Mouse (Mus musculus) limb, embryonic 14.5 days (tissue): ENCODE data around the gene Rfx4. TPM values are rescaled to one million over a fixed set of nuclear protein-coding genes. Genes with fewer than 3 reads are reported as not detected.

ENCODE experiments used
- ATAC-seq: fragments of 200-750 bp; cut with Nextera tagmentation; 2 replicates; pipeline ENCODE4 v1.8.0; 2017; ENCODE audit warnings: low read depth, moderate number of reproducible peaks, moderate TSS enrichment; ENCODE audit not compliant: low FRiP score
- DNase-seq: peaks from one replicate; pipeline ENCODE4 v3.0.0-alpha.2; 2015; ENCODE audit warnings: low spot score
- H3K27ac ChIP-seq: fragments of 300-500 bp; sonication (generic); replicated peaks from 2 replicates; pipeline ENCODE4 v1.5.1; 2014; ENCODE audit warnings: low read depth, mild to moderate bottlenecking, low read length, moderate library complexity, mixed read lengths
- H3K27me3 ChIP-seq: fragments of 300-500 bp; sonication (generic); 2 replicates; pipeline ENCODE4 v1.6.1; 2014; ENCODE audit warnings: low read length, mixed read lengths; ENCODE audit not compliant: control insufficient read depth, insufficient read depth
- H3K36me3 ChIP-seq: fragments of 300-500 bp; sonication (generic); 2 replicates; pipeline ENCODE4 v1.6.1; 2014; ENCODE audit warnings: mild to moderate bottlenecking, low read length, moderate library complexity, mixed read lengths; ENCODE audit not compliant: control insufficient read depth, insufficient read depth
- H3K4me1 ChIP-seq: fragments of 300-500 bp; sonication (generic); 2 replicates; pipeline ENCODE4 v1.6.1; 2014; ENCODE audit warnings: antibody characterized with exemption, low read length, mixed read lengths; ENCODE audit not compliant: control insufficient read depth, insufficient read depth
- H3K4me2 ChIP-seq: fragments of 300-500 bp; sonication (generic); replicated peaks from 2 replicates; pipeline ENCODE4 v1.6.1; 2014; ENCODE audit warnings: low read depth, mild to moderate bottlenecking, low read length, moderate library complexity; ENCODE audit not compliant: severe bottlenecking
- H3K4me3 ChIP-seq: fragments of 300-500 bp; sonication (generic); replicated peaks from 2 replicates; pipeline ENCODE4 v1.5.1; 2014; ENCODE audit warnings: low read length
- H3K9ac ChIP-seq: fragments of 300-500 bp; sonication (generic); 2 replicates; pipeline ENCODE4 v1.6.1; 2014; ENCODE audit warnings: mild to moderate bottlenecking, low read depth, low read length, moderate library complexity; ENCODE audit not compliant: severe bottlenecking
- H3K9me3 ChIP-seq: fragments of 300-500 bp; sonication (generic); 2 replicates; pipeline ENCODE4 v1.6.1; 2016; ENCODE audit warnings: low read length; ENCODE audit not compliant: control insufficient read depth
- POLR2A ChIP-seq: fragments of 200-500 bp; IDR thresholded peaks from 2 replicates; pipeline ENCODE4 v1.8.0; 2012; ENCODE audit warnings: inconsistent platforms, mild to moderate bottlenecking, moderate library complexity, borderline replicate concordance; ENCODE audit not compliant: insufficient read depth, insufficient read length; ENCODE audit errors: extremely low read depth
- WGBS: fragments of 180-500 bp; shearing (Covaris S2); extraction: QIAGEN DNeasy Blood & Tissue Kit; methylation state at CpG from one replicate; pipeline ENCODE4 v1.1.7; 2014; 5-methylcytosine and 5-hydroxymethylcytosine counted together
- polyA plus RNA-seq, 2 experiments: library from polyadenylated mRNA; depleted of rRNA in 1 of 2; stranded (reverse) in 1 of 2; unstranded in 1 of 2; fragments of >200 nt; fragmentation: Nextera tagmentation in 1 of 2; extraction: Ambion mirVana in 1 of 2; gene quantifications; 2 replicates each; pipeline versions ENCODE4 v1.2.1 to v1.2.3; 2012 to 2014

Gene Rfx4
- polyA plus RNA-seq, 2 experiments: 0.12 to 0.41 TPM

DNA sequence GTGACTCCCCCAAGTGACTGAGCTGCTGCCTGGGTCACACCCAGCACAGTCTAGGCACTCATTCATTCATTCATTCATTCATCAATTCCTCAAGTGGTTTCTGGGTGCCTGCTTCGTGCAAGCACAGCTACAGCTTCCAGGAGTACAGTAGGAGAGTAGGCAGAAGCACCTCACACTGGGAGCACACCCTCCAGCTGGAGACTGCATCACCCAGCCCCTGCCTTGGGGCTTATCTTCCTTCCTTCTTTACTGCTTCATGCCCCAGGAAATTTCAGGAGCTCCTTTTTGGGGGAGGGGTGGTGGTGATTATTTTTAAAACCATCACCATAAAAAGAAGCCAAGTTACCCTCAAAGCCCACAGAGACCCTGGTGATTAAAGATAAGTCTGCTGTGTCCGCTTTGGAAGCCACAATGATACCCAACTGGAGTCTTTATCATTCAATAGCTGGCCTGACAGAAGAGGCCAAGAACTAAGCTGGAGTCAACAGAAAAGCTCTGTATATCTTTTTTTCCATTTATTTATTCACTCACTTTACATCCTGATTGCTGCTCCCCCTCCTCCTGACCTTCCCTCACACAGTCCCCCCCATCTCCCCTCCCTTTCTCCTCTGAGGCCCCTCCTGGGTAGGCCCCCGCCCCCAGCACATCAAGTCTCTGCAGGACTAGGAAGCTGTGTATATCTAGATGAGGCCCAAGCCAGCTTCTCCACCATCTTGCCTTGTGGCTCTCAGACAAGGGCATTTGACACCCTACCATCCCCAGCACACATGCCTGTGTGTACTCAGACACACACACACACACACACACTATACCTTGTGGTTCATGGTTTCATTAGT lies 142.5 kb downstream of the Rfx4 start:
- Histone ChIP-seq H3K27ac (no peak overlapping the region), H3K36me3 (no peaks in the 10 kb centered on the region), H3K9ac (no peak overlapping the region), H3K4me2 (no peak overlapping the region), H3K27me3 (no peaks in the 10 kb centered on the region), H3K4me1 (no peaks in the 10 kb centered on the region), H3K4me3 (no peak overlapping the region), H3K9me3 (no peaks in the 10 kb centered on the region)
- DNase-seq (no peak), ATAC-seq (no peak)
- 80% methylated on average over 3 of the region's 3 CpGs for WGBS
- TF ChIP-seq POLR2A: no peak

DNA sequence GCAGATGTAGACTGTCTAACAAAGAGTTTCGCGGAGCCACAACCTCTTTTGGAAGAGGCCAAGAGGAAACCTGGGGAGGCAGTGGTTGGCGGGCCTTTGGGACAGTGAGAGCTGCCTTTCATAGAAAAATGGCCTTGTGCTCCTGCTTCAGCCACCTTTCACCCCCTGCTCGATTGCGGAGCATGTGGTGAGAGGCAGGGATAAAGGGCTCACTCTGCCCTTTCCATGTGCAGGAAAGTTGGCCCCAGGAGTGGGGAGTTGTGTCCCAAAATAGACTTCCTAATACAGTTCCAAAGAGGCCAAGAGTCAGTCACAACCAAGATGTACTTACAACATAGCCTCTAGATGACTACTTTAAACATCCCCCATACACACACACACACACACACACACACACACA lies 145.8 kb downstream of the Rfx4 start:
- Histone ChIP-seq H3K9me3 (no peaks in the 10 kb centered on the region), H3K9ac (no peak overlapping the region), H3K36me3 (no peaks in the 10 kb centered on the region), H3K27ac (no peak overlapping the region), H3K4me3 (no peak overlapping the region), H3K27me3 (no peaks in the 10 kb centered on the region), H3K4me1 (no peaks in the 10 kb centered on the region), H3K4me2 (no peak overlapping the region)
- 81% methylated on average over 5 of the region's 5 CpGs for WGBS
- no peak for DNase-seq
- ATAC-seq: no peak
- no peak for TF ChIP-seq POLR2A

DNA sequence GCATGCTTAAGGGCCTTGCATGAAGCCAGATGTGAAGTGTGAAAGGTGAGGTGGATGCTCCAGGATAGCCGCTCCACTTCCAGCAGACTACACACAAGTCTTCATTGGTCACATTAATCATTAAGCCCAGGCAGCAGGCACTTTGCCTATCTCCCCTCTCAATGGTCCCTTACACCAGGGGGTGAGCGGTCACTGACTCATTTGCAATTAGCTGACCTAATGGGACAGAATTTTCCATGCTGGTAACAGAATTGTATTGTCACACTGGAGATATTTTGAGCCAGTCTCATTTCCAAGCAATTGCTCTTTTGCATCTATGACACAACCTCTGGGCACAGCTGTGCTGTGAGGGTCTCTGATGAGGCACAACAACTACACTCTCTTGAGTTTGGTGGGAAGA lies 146.4 kb downstream of the Rfx4 start:
- H3K9ac ChIP-seq: no peak overlapping the region
- H3K27ac ChIP-seq: no peak overlapping the region
- H3K4me1 ChIP-seq: no peaks in the 10 kb centered on the region
- H3K36me3 ChIP-seq: no peaks in the 10 kb centered on the region
- WGBS: 84% methylated on average over 2 of the region's 2 CpGs
- TF ChIP-seq POLR2A: no peak
- no peak overlapping the region for H3K4me3 ChIP-seq
- no peaks in the 10 kb centered on the region for H3K27me3 ChIP-seq
- DNase-seq (no peak), ATAC-seq (no peak)
- H3K4me2 ChIP-seq: no peak overlapping the region
- H3K9me3 ChIP-seq: no peaks in the 10 kb centered on the region

DNA sequence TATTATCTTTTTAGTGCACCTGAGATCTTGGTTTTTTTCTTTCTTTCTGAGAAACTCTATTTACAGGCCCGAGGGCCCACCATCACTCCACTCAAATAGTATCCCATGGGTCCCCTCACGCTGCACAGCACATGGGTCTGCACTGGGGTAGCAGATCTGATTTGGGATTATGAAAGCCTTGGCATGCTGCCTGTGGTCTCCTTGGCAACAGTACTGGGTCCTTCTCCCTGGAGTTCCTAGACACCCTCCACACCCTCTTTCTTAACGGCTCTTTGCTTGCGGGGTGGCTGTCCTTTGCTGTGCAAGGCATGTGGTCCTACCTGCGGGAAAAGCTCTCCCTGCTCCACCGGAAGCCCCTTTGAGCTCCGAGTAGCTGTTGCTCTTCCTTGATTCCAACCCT lies 147.4 kb downstream of the Rfx4 start:
- TF ChIP-seq POLR2A: no peak
- no peaks in the 10 kb centered on the region for H3K9me3 ChIP-seq
- no peak overlapping the region for H3K4me2 ChIP-seq
- H3K27ac ChIP-seq: no peak overlapping the region
- H3K4me1 ChIP-seq: no peaks in the 10 kb centered on the region
- 46% methylated on average over 7 of the region's 7 CpGs for WGBS
- no peak overlapping the region for H3K9ac ChIP-seq
- DNase-seq (no peak), ATAC-seq (no peak)
- no peak overlapping the region for H3K4me3 ChIP-seq
- H3K36me3 ChIP-seq: no peaks in the 10 kb centered on the region
- H3K27me3 ChIP-seq: no peaks in the 10 kb centered on the region

DNA sequence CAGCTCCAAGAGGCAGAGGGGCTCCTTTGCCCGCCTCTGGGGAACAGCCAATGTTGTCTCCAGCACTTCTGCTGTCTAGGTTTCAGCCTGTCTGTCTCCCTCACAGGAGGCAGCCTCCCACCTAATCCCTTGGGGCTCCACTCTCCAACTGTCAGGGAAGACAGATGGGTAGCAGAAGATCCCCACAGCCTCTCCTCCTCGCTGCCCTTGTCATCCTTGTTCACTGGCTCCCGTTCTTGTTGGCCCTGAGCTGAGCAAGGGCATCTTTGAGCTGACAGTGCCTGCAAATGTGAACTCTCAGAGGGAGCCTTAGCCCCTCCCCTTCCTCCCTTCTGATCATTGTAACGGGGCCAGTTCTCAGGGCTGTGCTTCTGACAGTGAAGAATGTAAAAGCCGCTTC lies 147.9 kb downstream of the Rfx4 start:
- 4% methylated on average over 5 of the region's 5 CpGs for WGBS
- TF ChIP-seq POLR2A: no peak
- no peak overlapping the region for H3K4me3 ChIP-seq
- no peaks in the 10 kb centered on the region for H3K27me3 ChIP-seq
- H3K9ac ChIP-seq: no peak overlapping the region
- no peak for DNase-seq
- no peaks in the 10 kb centered on the region for H3K4me1 ChIP-seq
- H3K27ac ChIP-seq: no peak overlapping the region
- H3K36me3 ChIP-seq: no peaks in the 10 kb centered on the region
- H3K4me2 ChIP-seq: no peak overlapping the region
- ATAC-seq: no peak
- H3K9me3 ChIP-seq: no peaks in the 10 kb centered on the region
